Mouse (Mus musculus) midbrain, embryonic 14.5 days (tissue): ENCODE results near the gene Prkcg. TPM values are rescaled to one million over a fixed set of nuclear protein-coding genes. Genes with fewer than 3 reads are reported as not detected.
A peak's percentile ranks its signal among the peaks of the same experiment; 100 is the strongest.
"Not testable (repeated sequence)": the region's sequence is repeated elsewhere in the genome, so short reads cannot be mapped to it uniquely, and the experiment has no call there.

Experiments used
- ATAC-seq: fragments of 200-750 bp; cut with Nextera tagmentation; 2 replicates; pipeline ENCODE4 v1.8.0; 2017; ENCODE audit warnings: moderate number of reproducible peaks, moderate library complexity; ENCODE audit not compliant: low FRiP score, low TSS enrichment
- DNase-seq: peaks from one replicate; pipeline ENCODE4 v3.0.0-alpha.2; 2015
- H3K27ac ChIP-seq: fragments of 300-500 bp; sonication (generic); replicated peaks from 2 replicates; pipeline ENCODE4 v1.5.1; 2014; ENCODE audit warnings: mild to moderate bottlenecking, low read depth, low read length, moderate library complexity
- H3K27me3 ChIP-seq: fragments of 300-500 bp; sonication (generic); 2 replicates; pipeline ENCODE4 v1.6.1; 2014; ENCODE audit warnings: low read length, control low read depth, mixed read lengths; ENCODE audit not compliant: control insufficient read depth, insufficient read depth
- H3K36me3 ChIP-seq: fragments of 300-500 bp; sonication (generic); 2 replicates; pipeline ENCODE4 v1.6.1; 2014; ENCODE audit warnings: low read length, control low read depth; ENCODE audit not compliant: control insufficient read depth, insufficient read depth
- H3K4me1 ChIP-seq: fragments of 300-500 bp; sonication (generic); 2 replicates; pipeline ENCODE4 v1.6.1; 2014; ENCODE audit warnings: mild to moderate bottlenecking, antibody characterized with exemption, low read length, control low read depth; ENCODE audit not compliant: control insufficient read depth, insufficient read depth
- H3K4me2 ChIP-seq: fragments of 300-500 bp; sonication (generic); 2 replicates; pipeline ENCODE4 v1.6.1; 2014; ENCODE audit warnings: mild to moderate bottlenecking, low read length, moderate library complexity
- H3K4me3 ChIP-seq: fragments of 300-500 bp; sonication (generic); replicated peaks from 2 replicates; pipeline ENCODE4 v1.5.1; 2014; ENCODE audit warnings: low read depth, low read length
- H3K9ac ChIP-seq: fragments of 300-500 bp; sonication (generic); replicated peaks from 2 replicates; pipeline ENCODE4 v1.6.1; 2014; ENCODE audit warnings: mild to moderate bottlenecking, low read length, moderate library complexity
- H3K9me3 ChIP-seq: fragments of 300-500 bp; sonication (generic); 2 replicates; pipeline ENCODE4 v1.6.1; 2016; ENCODE audit warnings: low read length, control low read depth, mixed read lengths; ENCODE audit not compliant: control insufficient read depth
- WGBS: fragments of 180-500 bp; shearing (Covaris S2); extraction: QIAGEN DNeasy Blood & Tissue Kit; methylation state at CpG from one replicate; pipeline ENCODE4 v1.1.7; 2014; 5-methylcytosine and 5-hydroxymethylcytosine counted together
- polyA plus RNA-seq: library from polyadenylated mRNA; unstranded; fragments of >200 nt; fragmentation: Nextera tagmentation; extraction: Ambion mirVana; gene quantifications from 2 replicates; pipeline ENCODE4 v1.2.1, GENCODE M21; 2014

Gene Prkcg
- polyA plus RNA-seq, 1 experiment from 2014 or later = 1.3 TPM

DNA sequence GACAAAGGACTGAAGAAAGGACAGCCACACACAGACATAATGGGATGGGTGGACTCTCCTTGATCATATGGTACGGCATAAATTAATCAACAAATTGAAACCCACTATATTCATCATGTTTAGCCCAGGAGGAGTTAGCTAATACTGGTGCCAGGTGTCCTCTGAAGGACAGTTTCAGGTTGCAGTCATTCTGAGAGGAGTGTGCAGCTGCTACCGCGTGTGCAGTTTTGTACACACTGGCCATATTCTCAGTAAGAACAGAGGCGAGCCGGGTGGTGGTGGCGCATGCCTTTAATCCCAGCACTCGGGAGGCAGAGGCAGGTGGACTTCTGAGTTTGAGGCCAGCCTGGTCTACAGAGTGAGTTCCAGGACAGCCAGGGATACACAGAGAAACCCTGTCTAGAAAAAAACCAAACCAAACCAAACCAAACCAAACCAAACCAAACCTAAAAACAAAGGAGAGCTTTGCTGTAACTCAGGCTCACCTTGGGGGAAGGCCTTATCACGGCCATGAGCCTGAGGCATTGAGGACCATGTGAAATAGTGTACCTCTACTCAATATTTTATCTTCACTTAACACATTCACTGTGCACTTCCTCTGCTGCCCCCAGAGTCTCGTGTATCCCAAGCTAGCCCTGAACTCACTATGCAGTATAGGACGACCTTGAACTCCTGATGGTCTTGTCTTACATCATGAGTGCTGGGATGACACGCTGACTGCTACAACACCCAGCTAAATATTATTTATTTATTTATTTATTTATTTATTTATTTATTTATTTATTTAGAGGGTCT is 5.7 kb upstream of the Prkcg start:
- Histone ChIP-seq H3K9ac (no peak overlapping the region), H3K27ac (no peak overlapping the region), H3K4me1 (no peaks in the 10 kb centered on the region), H3K9me3 (no peaks in the 10 kb centered on the region), H3K4me3 (no peak overlapping the region), H3K36me3 (no peaks in the 10 kb centered on the region), H3K27me3 (no peaks in the 10 kb centered on the region), H3K4me2 (no peak overlapping the region)
- DNase-seq (no peak), ATAC-seq (no peak)
- WGBS = 90% methylated on average over 11 of the region's 11 CpGs

DNA sequence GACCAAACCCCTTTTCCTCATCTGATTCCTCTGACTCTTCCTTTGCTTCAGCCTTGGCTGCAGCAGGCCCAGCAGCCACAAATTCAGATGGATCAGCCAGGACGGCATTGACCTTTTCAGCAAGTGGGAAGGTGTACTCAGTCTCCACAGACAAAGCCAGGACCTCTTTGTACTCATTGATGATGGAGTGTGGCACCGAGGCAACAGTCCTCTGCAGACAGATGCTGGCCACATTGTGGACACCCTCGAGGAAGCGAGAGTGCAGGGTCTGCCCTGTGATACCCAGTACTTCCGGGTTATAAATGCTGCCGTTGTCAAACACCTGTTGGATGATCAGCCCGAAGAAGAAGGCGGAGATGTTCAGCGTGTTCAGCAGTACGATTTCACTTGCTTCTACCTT is 4.4 kb upstream of the Prkcg start:
- Histone ChIP-seq H3K36me3 (no peaks in the 10 kb centered on the region), H3K27ac (no peak overlapping the region), H3K4me2 (no peak overlapping the region), H3K27me3 (no peaks in the 10 kb centered on the region), H3K9ac (no peak overlapping the region), H3K4me3 (no peak overlapping the region), H3K9me3 (no peaks in the 10 kb centered on the region), H3K4me1 (no peaks in the 10 kb centered on the region)
- 87% methylated on average over 10 of the region's 10 CpGs for WGBS
- ATAC-seq (no peak), DNase-seq (no peak)

DNA sequence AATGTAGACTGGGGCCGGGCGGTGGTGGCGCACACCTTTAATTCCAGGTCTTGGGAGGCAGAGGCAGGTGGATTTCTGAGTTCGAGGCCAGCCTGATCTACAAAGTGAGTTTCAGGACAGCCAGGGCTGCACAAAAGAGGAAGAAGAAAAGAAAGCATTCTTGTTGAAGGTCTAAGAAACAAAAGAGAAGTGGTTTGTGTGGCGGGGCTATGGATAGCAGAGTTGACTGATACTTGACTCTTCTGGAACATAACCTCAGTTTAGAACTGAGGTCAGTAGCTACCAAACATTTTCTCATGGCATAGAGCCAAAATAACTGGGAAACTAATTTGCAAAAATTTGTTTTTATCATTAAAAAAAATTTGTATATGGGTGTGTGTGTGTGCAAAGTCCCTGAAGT is 2.9 kb upstream of the Prkcg start:
- DNase-seq (no peak), ATAC-seq (no peak)
- Histone ChIP-seq H3K4me3 (no peak overlapping the region), H3K4me1 (peaks cover 8% of the 10 kb centered on the region; the same call in 1 of the 2 replicates), H3K36me3 (no peaks in the 10 kb centered on the region), H3K9ac (no peak overlapping the region), H3K9me3 (no peaks in the 10 kb centered on the region), H3K4me2 (no peak overlapping the region), H3K27ac (no peak overlapping the region), H3K27me3 (no peaks in the 10 kb centered on the region)
- 91% methylated on average over 5 of the region's 5 CpGs for WGBS

DNA sequence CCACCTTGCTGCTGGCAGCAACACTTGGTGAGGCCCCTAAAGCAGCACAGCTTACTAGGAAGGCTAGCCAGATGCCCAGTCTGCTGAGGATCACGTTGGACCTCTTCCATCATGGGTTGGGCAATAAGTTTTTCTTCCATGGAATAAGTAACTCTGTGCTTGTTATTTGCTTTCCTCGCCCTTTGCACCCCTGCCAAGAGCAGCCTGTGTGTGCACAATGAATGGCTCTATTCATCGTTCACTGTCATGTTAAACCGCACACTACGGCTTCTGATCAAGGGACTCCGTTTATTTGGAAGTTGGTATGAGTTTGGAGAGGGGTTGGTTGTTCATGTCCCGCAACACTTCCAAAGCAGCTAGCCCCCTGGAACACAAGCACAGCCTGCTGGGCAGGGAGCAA is 1.8 kb upstream of the Prkcg start:
- Histone ChIP-seq H3K9me3 (no peaks in the 10 kb centered on the region), H3K27me3 (no peaks in the 10 kb centered on the region), H3K27ac (no peak overlapping the region), H3K36me3 (no peaks in the 10 kb centered on the region), H3K4me1 (peaks cover 12% of the 10 kb centered on the region; the same call in 1 of the 2 replicates), H3K4me2 (no peak overlapping the region), H3K4me3 (no peak overlapping the region), H3K9ac (no peak overlapping the region)
- no peak for ATAC-seq
- 64% methylated on average over 7 of the region's 7 CpGs for WGBS
- DNase-seq = peak; percentile 10

DNA sequence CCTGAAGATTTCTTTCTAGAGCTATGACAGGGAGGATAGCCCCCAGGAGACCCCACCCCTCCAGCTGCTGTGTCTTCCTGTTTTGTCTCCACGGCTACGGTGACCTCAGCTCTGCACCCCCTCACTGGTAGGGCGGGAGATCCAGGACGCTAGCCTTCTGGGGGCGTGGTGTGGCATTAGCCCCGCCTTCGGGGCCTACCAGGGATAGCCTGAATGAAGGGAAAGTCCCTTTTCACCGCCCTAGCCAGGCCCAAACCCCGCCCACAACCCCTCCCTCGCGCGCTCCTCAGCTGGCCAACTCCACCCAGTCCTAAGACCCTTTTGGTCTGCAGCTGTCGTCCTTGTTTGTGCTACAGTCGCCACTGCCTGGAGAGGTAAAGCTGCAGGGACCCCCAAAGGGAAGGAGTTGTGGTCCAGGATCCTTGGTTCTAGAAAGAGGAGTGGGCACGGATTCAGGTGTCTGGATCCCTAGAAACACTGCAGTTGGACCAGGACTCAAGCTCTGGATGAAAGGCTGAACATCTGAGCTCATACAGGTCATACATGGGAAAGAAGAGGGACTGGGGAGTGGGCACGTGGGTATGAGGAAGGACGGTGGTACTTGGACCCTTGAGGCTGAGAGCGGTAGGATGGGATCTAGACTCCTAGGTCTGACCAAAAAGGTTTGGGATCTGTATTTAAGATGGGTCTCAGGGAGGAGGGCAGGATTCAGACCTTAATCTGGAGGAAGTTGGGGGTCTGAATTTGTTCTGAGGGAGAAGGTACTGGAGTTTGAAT is 1.5 kb downstream of the Prkcg start:
- Histone ChIP-seq H3K9ac (peak overlapping the region; percentile 89), H3K27me3 (no peaks in the 10 kb centered on the region), H3K9me3 (no peaks in the 10 kb centered on the region), H3K4me3 (peak overlapping the region; percentile 54), H3K36me3 (peaks cover 16% of the 10 kb centered on the region; the same call in 1 of the 2 replicates), H3K4me1 (peaks cover 12% of the 10 kb centered on the region; the same call in 1 of the 2 replicates), H3K4me2 (peak overlapping the region; percentile 82), H3K27ac (peak overlapping the region; percentile 83)
- DNase-seq (peak; percentile 95), ATAC-seq (peak; percentile 94)
- WGBS = 2% methylated on average over 18 of the region's 18 CpGs

DNA sequence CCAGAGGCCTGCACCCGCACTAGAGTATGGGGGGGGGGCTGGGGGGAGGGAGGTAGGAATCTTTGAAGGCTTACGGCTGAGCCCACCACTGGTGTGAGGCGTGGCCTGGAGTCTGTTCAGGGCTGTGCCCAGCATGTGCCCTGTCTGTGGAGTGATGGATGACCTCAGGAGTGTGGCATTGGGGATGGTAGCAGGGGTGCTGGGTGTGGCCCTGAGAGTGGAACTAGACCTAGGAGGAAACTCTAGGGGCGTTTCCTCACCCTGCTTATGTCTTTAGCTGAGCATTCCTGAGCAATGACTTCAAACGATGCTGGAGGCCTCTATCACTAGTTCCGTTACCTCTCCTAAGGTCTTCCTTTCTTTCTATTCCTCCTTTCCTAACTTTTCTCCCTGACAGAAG is 2.2 kb downstream of the Prkcg start:
- ATAC-seq (no peak), DNase-seq (no peak)
- H3K36me3 ChIP-seq = peaks cover 21% of the 10 kb centered on the region; the same call in 1 of the 2 replicates
- peaks cover 12% of the 10 kb centered on the region; the same call in 1 of the 2 replicates for H3K4me1 ChIP-seq
- no peak overlapping the region for H3K27ac ChIP-seq
- 69% methylated on average over 6 of the region's 6 CpGs for whole genome bisulfite sequencing
- peak overlapping the region; percentile 54 for H3K4me3 ChIP-seq
- no peaks in the 10 kb centered on the region for H3K27me3 ChIP-seq
- no peaks in the 10 kb centered on the region for H3K9me3 ChIP-seq
- no peak overlapping the region for H3K9ac ChIP-seq
- peak overlapping the region; percentile 82 for H3K4me2 ChIP-seq

DNA sequence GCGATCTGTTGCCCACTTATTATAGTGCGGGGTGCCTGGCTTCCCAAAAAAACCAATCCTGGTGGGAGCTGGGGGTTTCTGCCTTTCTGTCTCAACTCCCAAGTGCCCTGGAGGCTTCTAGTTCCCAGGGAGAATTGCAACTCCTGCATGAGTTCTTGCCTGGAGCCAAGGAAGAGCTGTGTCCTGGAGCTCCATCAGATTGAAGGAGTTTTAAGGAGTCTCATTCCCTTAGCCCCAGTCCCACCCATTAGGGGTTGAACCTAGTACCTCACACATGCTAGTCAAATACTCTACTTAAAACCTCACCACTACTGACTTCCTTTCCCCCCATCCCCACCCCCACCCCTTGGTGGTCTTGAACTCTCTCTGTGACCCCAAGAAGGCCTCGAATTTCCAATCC is 2.8 kb downstream of the Prkcg start:
- DNase-seq = no peak
- no peak overlapping the region for H3K9ac ChIP-seq

DNA sequence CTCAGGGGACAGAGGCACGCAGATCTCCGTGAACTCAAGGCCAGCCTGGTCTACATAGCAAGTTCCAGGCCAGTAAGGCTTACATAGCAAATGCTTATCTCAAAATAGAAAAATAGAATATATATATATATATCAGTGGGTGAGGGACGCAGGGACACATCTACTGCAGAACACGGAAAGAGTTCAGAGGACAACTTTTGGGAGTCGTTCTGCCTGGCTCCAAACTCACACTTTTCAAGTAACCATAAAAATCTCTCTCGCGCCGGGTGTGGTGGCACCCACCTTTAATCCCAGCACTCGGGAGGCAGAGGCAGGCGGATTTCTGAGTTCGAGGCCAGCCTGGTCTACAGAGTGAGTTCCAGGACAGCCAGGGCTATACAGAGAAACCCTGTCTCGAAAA is 3.3 kb downstream of the Prkcg start:
- not testable (repeated sequence) for H3K9ac ChIP-seq

More for the DNA sequence above, 2.8 kb downstream of the Prkcg start:
- no peak overlapping the region for H3K27ac ChIP-seq
- H3K4me3 ChIP-seq = no peak overlapping the region
- ATAC-seq = no peak
- peaks cover 12% of the 10 kb centered on the region; the same call in 1 of the 2 replicates for H3K4me1 ChIP-seq
- 86% methylated on average over 3 of the region's 3 CpGs for WGBS
- no peak overlapping the region for H3K4me2 ChIP-seq
- peaks cover 25% of the 10 kb centered on the region for H3K36me3 ChIP-seq
- no peaks in the 10 kb centered on the region for H3K27me3 ChIP-seq
- H3K9me3 ChIP-seq = no peaks in the 10 kb centered on the region

More for the DNA sequence above, 3.3 kb downstream of the Prkcg start:
- not testable (repeated sequence) for H3K27me3 ChIP-seq, ATAC-seq, DNase-seq, H3K4me3 ChIP-seq, H3K9me3 ChIP-seq, H3K4me2 ChIP-seq, H3K27ac ChIP-seq
- Histone ChIP-seq H3K4me1 (peaks cover 12% of the 10 kb centered on the region; the same call in 1 of the 2 replicates), H3K36me3 (peaks cover 30% of the 10 kb centered on the region)
- WGBS = 80% methylated on average over 11 of the region's 12 CpGs
